Mouse (Mus musculus) hindbrain, embryonic 13.5 days (tissue): ENCODE measurements around the gene Gm17545. TPM values are rescaled to one million over a fixed set of nuclear protein-coding genes. Genes with fewer than 3 reads are reported as not detected.
A peak's percentile ranks its signal among the peaks of the same experiment; 100 is the strongest.

Experiments used
- ATAC-seq: fragments of 200-750 bp; cut with Nextera tagmentation; 2 replicates; pipeline ENCODE4 v1.8.0; 2017; ENCODE audit warnings: moderate TSS enrichment; ENCODE audit not compliant: low FRiP score
- H3K27ac ChIP-seq: fragments of 300-500 bp; sonication (generic); 2 replicates; pipeline ENCODE4 v1.5.1; 2015; ENCODE audit warnings: inconsistent platforms, mild to moderate bottlenecking, moderate library complexity
- H3K27me3 ChIP-seq: fragments of 300-500 bp; sonication (generic); 2 replicates; pipeline ENCODE4 v1.6.1; 2015; ENCODE audit warnings: mild to moderate bottlenecking, inconsistent platforms
- H3K36me3 ChIP-seq: fragments of 300-500 bp; sonication (generic); 2 replicates; pipeline ENCODE4 v1.6.1; 2015; ENCODE audit warnings: mild to moderate bottlenecking, inconsistent platforms
- H3K4me1 ChIP-seq: fragments of 300-500 bp; sonication (generic); replicated peaks from 2 replicates; pipeline ENCODE4 v1.6.1; 2015; ENCODE audit warnings: inconsistent platforms
- H3K4me2 ChIP-seq: fragments of 300-500 bp; sonication (generic); 2 replicates; pipeline ENCODE4 v1.6.1; 2015; ENCODE audit warnings: inconsistent platforms, mild to moderate bottlenecking, moderate library complexity
- H3K4me3 ChIP-seq: fragments of 300-500 bp; sonication (generic); 2 replicates; pipeline ENCODE4 v1.5.1; 2015; ENCODE audit warnings: mild to moderate bottlenecking, inconsistent platforms
- H3K9ac ChIP-seq: fragments of 300-500 bp; sonication (generic); 2 replicates; pipeline ENCODE4 v1.6.1; 2015; ENCODE audit warnings: mild to moderate bottlenecking, inconsistent platforms
- H3K9me3 ChIP-seq: fragments of 300-500 bp; sonication (generic); 2 replicates; pipeline ENCODE4 v1.6.1; 2016; ENCODE audit warnings: inconsistent platforms
- WGBS: fragments of 180-500 bp; shearing (Covaris S2); methylation state at CpG from one replicate; pipeline ENCODE4 v1.1.7; 2015; 5-methylcytosine and 5-hydroxymethylcytosine counted together
- polyA plus RNA-seq: library from polyadenylated mRNA; unstranded; fragments of >200 nt; fragmentation: Nextera tagmentation; extraction: Ambion mirVana; gene quantifications from 2 replicates; pipeline ENCODE4 v1.2.1, GENCODE M21; 2015

The Gm17545 gene
- polyA plus RNA-seq, 1 experiment from 2014 or later = not detected

- Histone ChIP-seq H3K9ac (peak overlapping the region; percentile 76), H3K4me2 (peak overlapping the region; percentile 75), H3K27ac (no peak overlapping the region), H3K27me3 (no peaks in the 10 kb centered on the region), H3K9me3 (no peaks in the 10 kb centered on the region), H3K4me1 (peaks cover 19% of the 10 kb centered on the region), H3K36me3 (no peaks in the 10 kb centered on the region), H3K4me3 (peak overlapping the region; percentile 67)
- WGBS = 6% methylated on average over 10 of the region's 10 CpGs
- ATAC-seq = no peak
Measured at GRCm38 (mm10) chr9:22476265-22476664, 22.2 kb downstream of the Gm17545 start.

- H3K36me3 ChIP-seq = no peaks in the 10 kb centered on the region
- 95% methylated on average over 8 of the region's 8 CpGs for WGBS
- H3K4me1 ChIP-seq = peaks cover 19% of the 10 kb centered on the region
- no peak overlapping the region for H3K4me3 ChIP-seq
- no peaks in the 10 kb centered on the region for H3K9me3 ChIP-seq
- H3K27ac ChIP-seq = no peak overlapping the region
- H3K4me2 ChIP-seq = no peak overlapping the region
- no peak overlapping the region for H3K9ac ChIP-seq
- ATAC-seq = no peak
- H3K27me3 ChIP-seq = no peaks in the 10 kb centered on the region
Measured at GRCm38 (mm10) chr9:22478946-22479345, 24.9 kb downstream of the Gm17545 start.

- H3K36me3 ChIP-seq = no peaks in the 10 kb centered on the region
- H3K27me3 ChIP-seq = no peaks in the 10 kb centered on the region
- H3K9ac ChIP-seq = no peak overlapping the region
- no peak overlapping the region for H3K4me2 ChIP-seq
- no peaks in the 10 kb centered on the region for H3K9me3 ChIP-seq
- no peak overlapping the region for H3K27ac ChIP-seq
- ATAC-seq = no peak
- H3K4me3 ChIP-seq = no peak overlapping the region
- H3K4me1 ChIP-seq = no peaks in the 10 kb centered on the region
- WGBS = 94% methylated on average over 8 of the region's 8 CpGs
Measured at GRCm38 (mm10) chr9:22483866-22484561, 29.9 kb downstream of the Gm17545 start.

- ATAC-seq = no peak
- 92% methylated on average over 12 of the region's 12 CpGs for WGBS
Measured at GRCm38 (mm10) chr9:22484562-22485308, 30.6 kb downstream of the Gm17545 start.

GRCm38 (mm10) chr9:22486211-22486610 lies 32.1 kb downstream of the Gm17545 start:
- H3K4me1 ChIP-seq = no peaks in the 10 kb centered on the region
- no peak for ATAC-seq
- no peaks in the 10 kb centered on the region for H3K36me3 ChIP-seq
- no peaks in the 10 kb centered on the region for H3K9me3 ChIP-seq
- no peak overlapping the region for H3K9ac ChIP-seq
- H3K4me2 ChIP-seq = no peak overlapping the region
- no peaks in the 10 kb centered on the region for H3K27me3 ChIP-seq
- H3K27ac ChIP-seq = no peak overlapping the region
- 91% methylated on average over 7 of the region's 7 CpGs for WGBS
- H3K4me3 ChIP-seq = no peak overlapping the region

More at GRCm38 (mm10) chr9:22484562-22485308, 30.6 kb downstream of the Gm17545 start:
- Histone ChIP-seq H3K27me3 (no peaks in the 10 kb centered on the region), H3K4me1 (no peaks in the 10 kb centered on the region), H3K4me3 (no peak overlapping the region), H3K9me3 (no peaks in the 10 kb centered on the region), H3K36me3 (no peaks in the 10 kb centered on the region), H3K9ac (no peak overlapping the region), H3K27ac (no peak overlapping the region), H3K4me2 (no peak overlapping the region)

- no peak for ATAC-seq
- 61% methylated on average over 9 of the region's 9 CpGs for WGBS
Measured at GRCm38 (mm10) chr9:22488963-22489362, 34.9 kb downstream of the Gm17545 start.

GRCm38 (mm10) chr9:22494203-22494807 lies 40.2 kb downstream of the Gm17545 start:
- no peak overlapping the region for H3K4me2 ChIP-seq
- no peak overlapping the region for H3K4me3 ChIP-seq
- 90% methylated on average over 9 of the region's 9 CpGs for WGBS
- peaks cover 11% of the 10 kb centered on the region for H3K36me3 ChIP-seq
- H3K9ac ChIP-seq = no peak overlapping the region
- no peak for ATAC-seq
- no peaks in the 10 kb centered on the region for H3K9me3 ChIP-seq
- no peaks in the 10 kb centered on the region for H3K27me3 ChIP-seq
- H3K27ac ChIP-seq = no peak overlapping the region
- no peaks in the 10 kb centered on the region for H3K4me1 ChIP-seq

More at GRCm38 (mm10) chr9:22488963-22489362, 34.9 kb downstream of the Gm17545 start:
- Histone ChIP-seq H3K4me2 (no peak overlapping the region), H3K27ac (no peak overlapping the region), H3K4me3 (no peak overlapping the region), H3K4me1 (no peaks in the 10 kb centered on the region), H3K9me3 (no peaks in the 10 kb centered on the region), H3K9ac (no peak overlapping the region), H3K27me3 (no peaks in the 10 kb centered on the region), H3K36me3 (peaks cover 7% of the 10 kb centered on the region)

GRCm38 (mm10) chr9:22495133-22495532 lies 41.0 kb downstream of the Gm17545 start:
- Histone ChIP-seq H3K4me2 (no peak overlapping the region), H3K27ac (no peak overlapping the region), H3K4me1 (no peaks in the 10 kb centered on the region), H3K4me3 (no peak overlapping the region), H3K36me3 (peaks cover 17% of the 10 kb centered on the region), H3K27me3 (no peaks in the 10 kb centered on the region), H3K9ac (no peak overlapping the region), H3K9me3 (no peaks in the 10 kb centered on the region)
- ATAC-seq = no peak
- WGBS = 90% methylated on average over 2 of the region's 2 CpGs

- no peak for ATAC-seq
- Histone ChIP-seq H3K9ac (no peak overlapping the region), H3K27ac (no peak overlapping the region), H3K36me3 (peaks cover 13% of the 10 kb centered on the region), H3K4me2 (no peak overlapping the region), H3K27me3 (no peaks in the 10 kb centered on the region), H3K4me3 (no peak overlapping the region), H3K4me1 (no peaks in the 10 kb centered on the region), H3K9me3 (no peaks in the 10 kb centered on the region)
- 88% methylated on average over 6 of the region's 6 CpGs for WGBS
Measured at GRCm38 (mm10) chr9:22497021-22497767, 43.1 kb downstream of the Gm17545 start.

- 62% methylated on average over 2 of the region's 2 CpGs for WGBS
Measured at GRCm38 (mm10) chr9:22502972-22503371, 48.9 kb downstream of the Gm17545 start.

GRCm38 (mm10) chr9:22503581-22503980 lies 49.5 kb downstream of the Gm17545 start:
- Histone ChIP-seq H3K9ac (no peak overlapping the region), H3K27ac (no peak overlapping the region), H3K4me2 (no peak overlapping the region), H3K27me3 (no peaks in the 10 kb centered on the region), H3K4me3 (no peak overlapping the region), H3K4me1 (peaks cover 4% of the 10 kb centered on the region), H3K9me3 (no peaks in the 10 kb centered on the region), H3K36me3 (peaks cover 10% of the 10 kb centered on the region)
- no peak for ATAC-seq
- WGBS = 88% methylated on average over 5 of the region's 5 CpGs

More at GRCm38 (mm10) chr9:22502972-22503371, 48.9 kb downstream of the Gm17545 start:
- Histone ChIP-seq H3K9ac (no peak overlapping the region), H3K4me3 (no peak overlapping the region), H3K36me3 (peaks cover 10% of the 10 kb centered on the region), H3K4me1 (peaks cover 4% of the 10 kb centered on the region), H3K9me3 (no peaks in the 10 kb centered on the region), H3K4me2 (no peak overlapping the region), H3K27ac (no peak overlapping the region), H3K27me3 (no peaks in the 10 kb centered on the region)
- ATAC-seq = no peak

GRCm38 (mm10) chr9:22505574-22505973 lies 51.5 kb downstream of the Gm17545 start:
- no peaks in the 10 kb centered on the region for H3K36me3 ChIP-seq
- WGBS = 87% methylated on average over 2 of the region's 2 CpGs
- H3K4me1 ChIP-seq = peaks cover 4% of the 10 kb centered on the region
- no peaks in the 10 kb centered on the region for H3K27me3 ChIP-seq
- no peak overlapping the region for H3K9ac ChIP-seq
- H3K4me3 ChIP-seq = no peak overlapping the region
- no peak overlapping the region for H3K4me2 ChIP-seq
- no peak overlapping the region for H3K27ac ChIP-seq
- no peaks in the 10 kb centered on the region for H3K9me3 ChIP-seq
- ATAC-seq = no peak
